Mouse (Mus musculus) ovary, postnatal 10 days (tissue): ENCODE results near the gene Chrna10.

Experiments
- DNase-seq: peaks from one replicate; pipeline ENCODE4 v3.0.0; 2022; ENCODE audit warnings: low spot score

Gene Chrna10

GRCm38 (mm10) chr7:102081784-102082183, 34.8 kb downstream of the Chrna10 start:
- no peak for DNase-seq

- DNase-seq = no peak
Measured at GRCm38 (mm10) chr7:102080311-102080710, 36.3 kb downstream of the Chrna10 start.

- DNase-seq = no peak
Measured at GRCm38 (mm10) chr7:102078517-102078916, 38.1 kb downstream of the Chrna10 start.

- DNase-seq = no peak
Measured at GRCm38 (mm10) chr7:102076714-102077296, 39.8 kb downstream of the Chrna10 start.

GRCm38 (mm10) chr7:102066363-102066762, 50.3 kb downstream of the Chrna10 start:
- DNase-seq = no peak

- peak; percentile 81 for DNase-seq
Measured at GRCm38 (mm10) chr7:102065046-102065891, 51.4 kb downstream of the Chrna10 start, which contains the start of the genes Rnf121, Xndc1 and Xntrpc. TSS of gene Rnf121 (minus strand) at chr7:102065469. TSS of gene Xndc1 (plus strand) at chr7:102065511. TSS of gene Xntrpc (plus strand) at chr7:102065713.

- DNase-seq = no peak
Measured at GRCm38 (mm10) chr7:102064655-102065045, 52.0 kb downstream of the Chrna10 start.

- DNase-seq = no peak
Measured at GRCm38 (mm10) chr7:102063891-102064290, 52.7 kb downstream of the Chrna10 start.

- DNase-seq = no peak
Measured at GRCm38 (mm10) chr7:102062203-102062602, 54.4 kb downstream of the Chrna10 start.

- DNase-seq = no peak
Measured at GRCm38 (mm10) chr7:102061353-102061752, 55.3 kb downstream of the Chrna10 start.
